Mouse (Mus musculus): ENCODE data around the gene Angptl7.

Gene Angptl7

DNA sequence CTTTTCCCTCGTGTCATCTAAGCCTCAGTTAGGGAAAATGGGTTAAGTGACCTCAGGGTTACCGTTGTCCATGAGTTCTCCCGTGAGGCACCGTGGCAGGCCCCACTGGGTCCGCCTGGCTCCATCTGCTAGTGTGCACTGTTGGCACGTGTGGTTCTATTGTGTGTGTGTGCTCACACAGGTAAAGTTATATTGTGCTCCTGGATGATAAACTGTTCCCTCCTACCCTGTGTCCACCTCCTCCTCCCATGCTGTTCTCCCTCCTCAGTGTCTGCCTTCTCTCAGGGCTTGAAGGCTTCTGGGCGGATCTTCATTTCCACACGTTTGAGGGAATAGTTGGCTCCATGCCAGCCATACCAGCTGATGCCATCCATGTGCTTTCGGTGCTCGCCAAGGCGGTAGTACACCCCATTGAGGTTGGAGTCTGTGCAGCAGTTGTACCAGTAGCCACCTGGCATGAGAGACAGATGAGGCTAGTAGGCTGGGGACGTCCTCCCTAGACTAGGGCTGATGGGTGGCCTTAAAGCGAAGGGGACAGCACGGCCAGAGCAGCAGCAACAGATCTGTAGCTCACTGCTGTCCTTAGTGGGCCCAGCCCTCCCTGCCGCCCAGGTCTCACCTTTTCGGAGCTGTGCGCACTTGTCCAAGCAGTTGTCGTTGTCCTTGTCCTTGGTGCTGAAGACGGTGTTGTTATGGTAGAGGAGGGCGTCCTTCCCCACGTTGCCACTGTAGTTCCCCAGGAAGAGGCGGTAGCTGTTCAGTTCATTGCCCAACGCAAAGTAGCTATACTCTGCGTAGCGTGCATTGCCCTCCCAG lies 4.2 kb downstream of the Angptl7 start:
- no peak for DNase-seq (ENCODE audit: extremely low spot score)

DNA sequence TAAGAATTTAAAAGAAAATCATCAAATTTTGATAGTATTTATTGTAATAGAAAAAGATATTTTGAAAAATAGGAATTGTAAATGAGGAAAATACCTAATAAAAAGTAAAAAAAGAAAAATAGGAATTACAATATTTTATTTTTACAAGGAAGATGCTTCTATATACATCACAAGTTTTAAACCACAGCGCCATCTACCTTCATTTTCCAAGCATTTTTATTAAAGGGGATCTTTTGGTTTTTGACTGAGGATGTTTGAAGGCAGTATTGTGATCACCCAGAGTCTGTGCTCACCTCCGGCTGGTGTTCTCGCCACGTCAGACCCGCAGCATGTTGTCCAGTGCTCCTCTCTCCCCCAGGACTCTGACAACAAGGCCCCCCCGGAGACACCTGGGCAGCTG lies 5.1 kb downstream of the Angptl7 start:
- DNase-seq (ENCODE audit: extremely low spot score), result no peak

DNA sequence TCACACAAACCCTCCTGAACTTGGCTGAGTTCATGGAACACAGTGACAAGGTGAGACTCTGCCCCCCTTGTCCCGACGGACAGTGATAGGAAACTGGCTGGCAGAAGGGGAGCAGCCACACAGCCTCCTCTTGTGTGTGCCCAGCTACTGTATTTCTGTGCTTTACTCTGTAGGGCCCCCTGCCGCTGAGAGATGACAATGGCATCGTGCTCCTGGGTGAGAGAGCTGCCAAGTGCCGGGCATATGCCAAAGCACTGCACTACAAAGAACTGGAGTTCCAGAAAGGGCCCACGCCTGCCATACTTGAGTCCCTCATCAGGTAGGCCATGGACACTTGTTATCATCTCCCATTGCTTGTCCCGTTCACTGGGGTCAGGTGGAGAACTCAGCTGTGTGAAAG lies 8.8 kb downstream of the Angptl7 start:
- DNase-seq (ENCODE audit: extremely low spot score), result no peak

DNA sequence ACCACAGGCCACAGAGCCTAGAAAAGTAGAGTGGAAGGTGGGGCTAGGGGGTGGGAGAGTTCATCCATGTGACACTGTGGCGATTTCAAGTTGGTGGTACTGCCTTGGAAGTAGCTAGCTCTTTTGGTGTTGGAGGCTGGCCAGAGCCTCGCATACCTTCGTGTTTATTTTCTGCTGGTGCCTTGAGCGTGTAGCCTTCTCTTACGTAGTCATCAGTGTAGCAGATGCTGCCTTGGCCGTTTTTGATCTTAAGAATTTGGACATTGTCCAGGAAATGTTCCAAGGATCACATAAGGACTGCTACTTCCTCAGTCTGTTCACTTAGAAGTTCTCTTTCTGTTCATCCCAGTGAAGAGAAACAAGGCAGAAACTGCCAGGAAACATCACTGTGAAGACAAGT lies 9.8 kb downstream of the Angptl7 start:
- no peak for DNase-seq (ENCODE audit: extremely low spot score)

DNA sequence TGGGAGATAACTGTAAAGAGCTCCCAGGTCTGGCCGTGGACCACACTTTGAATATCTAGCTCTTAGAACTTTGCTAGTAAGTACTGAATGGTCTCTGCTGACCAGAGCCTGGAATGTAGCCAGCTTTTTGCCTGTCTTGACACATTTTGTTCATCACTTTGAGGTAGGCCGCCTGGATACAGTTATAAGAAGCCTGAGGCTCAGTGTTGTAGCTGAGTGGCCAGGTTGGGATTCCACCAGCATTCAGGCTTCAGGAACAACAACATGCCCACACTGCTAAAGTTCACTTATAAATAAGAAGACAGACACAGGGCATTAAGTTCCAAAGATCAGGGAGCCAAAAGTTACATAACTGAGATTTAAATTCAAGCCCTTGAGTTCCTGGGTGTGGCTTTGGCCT lies 12.4 kb downstream of the Angptl7 start:
- no peak for DNase-seq (ENCODE audit: extremely low spot score)

DNA sequence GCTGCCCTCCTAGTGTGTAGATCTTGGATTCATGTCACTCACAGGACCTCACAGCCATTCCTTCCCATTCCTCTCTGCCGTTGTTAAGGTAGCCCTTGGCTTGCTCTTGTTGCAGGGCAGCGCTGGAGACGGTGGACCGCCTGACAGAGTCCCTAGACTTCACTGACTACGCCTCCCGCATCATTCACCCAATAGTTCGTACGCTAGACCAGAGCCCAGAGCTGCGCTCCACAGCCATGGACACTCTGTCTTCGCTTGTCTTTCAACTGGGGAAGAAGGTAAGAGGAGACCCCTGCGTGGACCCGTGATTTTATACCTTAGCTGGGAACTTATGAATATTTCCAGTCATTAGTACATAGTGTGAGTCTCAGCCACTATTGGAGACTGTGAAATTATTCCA lies 15.7 kb downstream of the Angptl7 start:
- no peak for DNase-seq (ENCODE audit: extremely low spot score)

DNA sequence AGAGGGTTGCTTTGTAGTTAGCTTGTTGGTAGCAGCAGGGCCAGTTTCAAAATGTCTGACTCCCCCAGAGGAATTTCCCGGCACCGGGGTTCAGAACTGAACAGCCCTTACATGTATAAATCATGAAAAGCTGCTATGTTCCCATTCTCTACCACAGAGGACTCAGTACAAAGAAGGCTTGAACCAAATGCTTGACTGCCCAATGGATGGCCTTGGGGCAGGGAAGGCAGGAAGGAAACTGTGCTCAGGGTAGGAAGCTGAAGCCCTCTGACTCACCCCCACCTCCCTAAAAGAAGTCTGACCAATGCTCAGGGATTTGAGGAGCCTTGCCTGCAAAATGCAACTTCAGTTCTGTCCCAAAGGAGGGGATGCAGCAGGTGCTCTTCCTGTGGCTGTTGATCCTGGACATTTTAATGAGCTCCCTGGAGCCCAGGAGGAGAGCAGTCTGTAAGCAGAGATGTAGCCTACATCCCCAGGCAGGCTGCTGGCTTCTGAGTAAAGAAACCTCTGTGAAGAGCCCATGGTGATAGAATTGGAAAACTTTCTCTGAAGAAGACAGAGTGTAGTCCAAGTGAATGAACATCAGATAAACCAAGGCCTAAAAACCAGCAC lies 18.6 kb downstream of the Angptl7 start:
- no peak for DNase-seq (ENCODE audit: extremely low spot score)

- no peak for DNase-seq (ENCODE audit: extremely low spot score)
Measured at GRCm38 (mm10) chr4:148480245-148480644, 20.0 kb downstream of the Angptl7 start.

DNA sequence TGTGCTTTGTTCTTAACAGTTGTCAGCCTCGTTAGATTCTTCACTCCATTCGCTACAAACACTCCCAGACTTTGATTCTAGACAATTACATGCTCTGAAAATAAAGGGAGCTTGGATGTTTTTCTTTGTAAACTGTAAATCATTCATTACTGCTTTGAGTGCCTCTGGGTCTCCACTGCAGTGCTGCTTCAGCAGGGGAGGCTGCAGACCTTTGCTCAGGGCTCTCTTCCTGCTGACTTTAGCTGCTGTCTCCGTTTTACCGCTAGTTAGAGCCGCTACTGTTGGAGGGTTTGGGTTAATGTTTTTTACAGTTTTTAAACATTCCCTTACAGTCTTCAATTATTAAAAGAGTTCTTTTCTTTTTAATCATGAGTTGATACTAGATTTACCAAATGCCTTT lies 26.8 kb downstream of the Angptl7 start:
- no peak for DNase-seq (ENCODE audit: extremely low spot score)

DNA sequence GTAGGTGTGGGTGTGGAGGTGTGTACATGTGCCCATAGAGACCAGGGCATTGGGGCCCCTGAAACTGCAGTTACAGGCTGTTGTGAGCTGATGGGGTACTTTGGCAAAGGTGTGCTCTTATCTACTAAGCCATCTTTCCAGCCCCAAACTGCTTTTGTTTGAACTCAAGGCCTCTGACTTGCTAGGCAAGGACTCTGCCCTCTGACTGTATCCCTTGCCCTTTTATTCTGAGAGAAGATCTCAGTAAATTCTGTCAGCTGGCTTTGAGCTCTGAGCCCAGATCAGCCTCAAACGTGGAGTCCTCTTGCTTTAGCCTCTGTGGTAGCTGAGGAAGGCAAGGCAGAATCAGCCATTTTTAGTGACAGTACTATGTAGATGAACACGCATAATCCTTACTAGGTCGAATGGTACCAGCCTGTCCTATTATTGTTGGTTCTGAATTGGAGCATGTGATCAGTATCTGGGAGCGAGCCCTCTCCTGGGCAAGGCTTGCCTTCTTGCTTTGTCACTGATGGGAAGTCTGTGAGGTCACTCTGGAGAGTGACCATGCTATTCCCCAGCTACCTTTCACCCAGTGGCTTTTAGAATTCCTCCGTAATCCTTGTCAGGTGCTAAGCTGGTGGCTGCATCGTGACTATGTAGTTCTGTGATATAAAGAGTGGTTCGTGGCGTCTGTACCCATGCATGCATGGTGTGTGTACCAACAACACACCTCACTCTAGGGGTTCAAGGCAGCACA lies 27.7 kb downstream of the Angptl7 start:
- no peak for DNase-seq (ENCODE audit: extremely low spot score)

GRCm38 (mm10) chr4:148471363-148471806 lies 28.9 kb downstream of the Angptl7 start:
- peak; percentile 21 for DNase-seq (ENCODE audit: extremely low spot score)

- no peak for DNase-seq (ENCODE audit: extremely low spot score)
Measured at GRCm38 (mm10) chr4:148469487-148470252, 30.6 kb downstream of the Angptl7 start.

DNA sequence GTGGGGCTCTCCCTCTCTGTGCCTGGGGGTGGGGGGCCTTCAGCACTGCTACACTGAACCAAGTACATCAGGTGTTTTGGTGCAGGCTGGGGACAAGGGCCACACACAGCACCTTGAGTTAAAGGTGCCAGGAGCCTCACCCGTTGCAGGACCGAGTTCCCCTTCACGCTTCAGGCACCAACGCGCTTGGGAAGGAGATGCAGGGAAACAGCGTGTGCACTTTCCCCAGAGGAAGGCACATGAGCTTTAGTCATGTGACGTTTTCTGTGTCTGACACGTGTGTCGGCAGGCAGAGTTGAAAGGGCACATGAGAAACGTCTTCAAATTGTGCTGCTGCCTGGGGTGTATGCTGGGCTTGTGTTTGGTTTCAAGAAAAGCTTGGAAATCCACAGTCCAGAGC lies 31.9 kb downstream of the Angptl7 start:
- no peak for DNase-seq (ENCODE audit: extremely low spot score)

DNA sequence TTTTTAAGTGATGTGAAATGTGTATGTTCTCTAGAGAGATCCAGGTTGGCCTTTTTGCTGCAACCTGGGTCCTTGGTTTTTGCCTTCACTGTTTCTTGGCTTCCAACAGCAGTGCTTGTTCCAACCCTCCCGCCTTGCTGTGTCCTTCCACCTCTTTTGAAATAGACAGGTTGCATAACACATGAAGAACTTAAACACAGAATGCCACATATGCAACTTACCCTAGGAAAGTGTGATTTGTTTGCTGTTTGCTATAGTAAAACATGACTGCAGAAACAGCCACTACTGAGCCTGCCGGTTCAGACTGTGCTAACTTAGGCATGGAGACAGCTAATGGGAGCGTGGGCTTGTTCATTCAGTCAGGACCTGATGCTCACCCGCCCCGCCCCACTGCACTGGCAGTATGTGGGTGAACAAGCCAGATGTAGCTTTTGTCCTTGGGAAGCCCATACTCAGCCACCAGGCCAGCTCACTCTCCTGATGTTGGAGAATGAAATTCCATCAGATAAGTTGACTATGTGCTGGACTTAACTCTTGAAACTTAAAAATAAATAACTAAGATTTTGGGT lies 33.7 kb downstream of the Angptl7 start:
- no peak for DNase-seq (ENCODE audit: extremely low spot score)

GRCm38 (mm10) chr4:148464869-148465268 lies 35.4 kb downstream of the Angptl7 start:
- DNase-seq (ENCODE audit: extremely low spot score), result no peak

DNA sequence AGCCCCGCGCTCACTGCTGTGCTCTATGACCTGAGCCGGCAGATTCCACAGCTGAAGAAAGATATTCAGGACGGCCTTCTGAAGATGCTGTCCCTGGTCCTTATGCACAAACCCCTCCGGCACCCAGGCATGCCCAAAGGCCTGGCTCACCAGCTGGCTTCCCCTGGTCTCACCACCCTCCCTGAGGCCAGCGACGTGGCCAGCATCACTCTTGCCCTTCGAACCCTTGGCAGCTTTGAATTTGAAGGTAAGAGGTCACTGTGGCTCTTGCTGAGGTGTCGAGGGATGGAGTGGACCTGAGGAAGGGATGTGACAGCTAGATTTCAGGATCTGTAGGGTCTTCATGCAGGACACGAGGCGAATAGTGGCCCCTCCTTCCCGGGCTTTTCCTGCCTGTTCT lies 36.0 kb downstream of the Angptl7 start:
- DNase-seq (ENCODE audit: extremely low spot score), result no peak

GRCm38 (mm10) chr4:148463208-148463960 lies 36.9 kb downstream of the Angptl7 start:
- DNase-seq (ENCODE audit: extremely low spot score), result no peak

DNA sequence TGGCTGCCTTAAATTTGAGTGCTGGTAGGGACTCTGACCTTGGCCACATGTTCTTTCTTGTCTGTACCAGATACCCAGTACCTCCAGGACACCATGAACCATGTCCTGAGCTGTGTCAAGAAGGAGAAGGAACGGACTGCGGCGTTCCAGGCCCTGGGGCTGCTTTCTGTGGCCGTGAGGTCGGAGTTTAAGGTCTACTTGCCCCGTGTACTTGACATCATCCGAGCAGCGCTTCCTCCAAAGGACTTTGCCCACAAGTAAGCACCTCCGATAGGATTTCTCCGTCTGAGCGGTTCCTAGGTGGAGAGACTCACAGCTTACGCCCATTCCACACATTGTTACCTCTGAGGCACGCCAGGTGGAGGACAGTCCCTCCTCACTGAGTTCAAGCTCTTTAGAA lies 37.5 kb downstream of the Angptl7 start:
- DNase-seq (ENCODE audit: extremely low spot score), result no peak

DNA sequence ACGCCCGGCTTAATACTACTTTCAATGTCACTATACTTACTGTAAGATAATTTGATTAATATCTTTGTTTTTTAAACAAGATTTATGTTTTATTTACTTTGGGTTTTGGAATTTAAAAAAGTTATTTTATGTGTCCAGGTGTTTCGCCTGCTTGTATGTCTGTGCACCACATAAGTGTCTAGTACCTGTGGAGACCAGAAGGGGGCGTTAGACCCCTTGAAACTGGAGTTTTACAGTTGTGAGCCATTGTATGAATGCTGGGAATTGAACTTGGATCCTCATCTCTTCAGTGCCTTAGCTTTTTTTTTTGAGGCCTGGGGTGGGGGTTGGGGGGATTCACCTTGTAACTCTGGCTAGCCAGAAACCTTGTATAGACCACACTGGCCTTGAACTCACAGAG lies 38.5 kb downstream of the Angptl7 start:
- DNase-seq (ENCODE audit: extremely low spot score), result no peak

DNA sequence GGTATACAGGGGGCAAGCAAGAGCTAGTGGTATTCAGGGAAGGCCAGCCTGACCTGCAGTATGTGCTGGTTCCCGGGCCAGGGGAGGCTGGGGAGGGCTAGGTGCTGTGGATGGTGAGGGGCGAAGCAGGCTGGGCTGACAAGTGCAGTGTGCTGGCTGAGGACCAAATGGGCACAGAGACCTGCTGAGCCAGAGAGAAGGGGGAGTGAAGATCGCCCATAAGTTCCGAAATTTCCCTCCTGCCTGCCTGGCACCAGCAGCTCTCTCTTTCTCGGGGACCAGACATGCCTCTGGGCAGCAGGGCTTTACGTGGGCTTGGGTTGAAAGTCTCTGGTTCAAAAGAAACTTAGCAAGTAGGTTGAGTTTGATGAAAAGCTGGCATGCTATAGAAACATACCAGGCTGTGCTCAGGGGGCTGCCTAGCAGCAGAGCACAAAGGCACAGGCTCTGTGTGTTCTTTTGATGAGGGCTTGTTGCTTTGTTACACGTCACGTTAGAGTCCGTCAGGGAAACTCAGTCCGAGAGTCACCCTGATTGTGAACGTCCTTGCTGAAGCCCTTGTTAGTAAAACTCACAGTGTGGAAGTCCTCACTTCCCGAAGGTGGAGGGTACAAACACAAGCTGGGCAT lies 39.5 kb downstream of the Angptl7 start:
- DNase-seq (ENCODE audit: extremely low spot score), result no peak

Measured in embryo, embryonic 9.5 days (tissue).